Mouse (Mus musculus) heart, adult 2 months (tissue): ENCODE results near the gene Oaf. TPM values are rescaled to one million over a fixed set of nuclear protein-coding genes. Genes with fewer than 3 reads are reported as not detected.
A peak's percentile ranks its signal among the peaks of the same experiment; 100 is the strongest.

Experiments
- DNase-seq, 2 experiments: peaks; one replicate each; pipeline ENCODE4 v3.0.0; 2021
- H3K27ac ChIP-seq: fragments of 200-600 bp; 2 replicates; pipeline ENCODE4 v1.8.1; 2022
- H3K27me3 ChIP-seq: fragments of 200-500 bp; 2 replicates; pipeline ENCODE4 v1.6.1; 2012; ENCODE audit warnings: mild to moderate bottlenecking, low read length, inconsistent platforms, mixed read lengths; ENCODE audit not compliant: control insufficient read depth, insufficient read depth
- H3K36me3 ChIP-seq: fragments of 200-500 bp; 2 replicates; pipeline ENCODE4 v1.6.1; 2012; ENCODE audit warnings: low read length, inconsistent platforms; ENCODE audit not compliant: control insufficient read depth, insufficient read depth
- H3K4me1 ChIP-seq: fragments of 200-500 bp; 2 replicates; pipeline ENCODE4 v1.6.1; 2011; ENCODE audit warnings: low read length; ENCODE audit not compliant: control insufficient read depth, insufficient read depth
- H3K4me3 ChIP-seq: fragments of 200-600 bp; 2 replicates; pipeline ENCODE4 v1.8.1; 2022
- H3K79me2 ChIP-seq: fragments of 200-500 bp; replicated peaks from 2 replicates; pipeline ENCODE4 v1.6.1; 2012; ENCODE audit warnings: mild to moderate bottlenecking, inconsistent platforms, low read length, moderate library complexity, mixed read lengths; ENCODE audit not compliant: control insufficient read depth, insufficient read depth
- H3K9ac ChIP-seq: fragments of 200-500 bp; 2 replicates; pipeline ENCODE4 v1.6.1; 2012; ENCODE audit warnings: low read depth, mild to moderate bottlenecking, control low read depth, inconsistent platforms, low read length, mixed read lengths
- CTCF ChIP-seq: fragments of 200-600 bp; IDR thresholded peaks from 2 replicates; pipeline ENCODE4 v1.8.1; 2022; ENCODE audit warnings: antibody characterized with exemption, mild to moderate bottlenecking, moderate library complexity
- EP300 ChIP-seq: fragments of 200-500 bp; IDR thresholded peaks from 2 replicates; pipeline ENCODE4 v1.6.1; 2011; ENCODE audit warnings: low read depth, low read length, control low read depth; ENCODE audit not compliant: insufficient read depth
- POLR2A ChIP-seq: fragments of 200-500 bp; IDR thresholded peaks from 2 replicates; pipeline ENCODE4 v1.6.1; 2011; ENCODE audit warnings: mild to moderate bottlenecking, low read depth, low read length, control low read depth; ENCODE audit not compliant: insufficient read depth
- WGBS: fragments of 180-500 bp; shearing (Covaris S2); methylation state at CpG from one replicate; pipeline ENCODE4 v1.1.7; 2018; 5-methylcytosine and 5-hydroxymethylcytosine counted together
- intact Hi-C: fragments of 180-260 bp; cut with DNase I; formaldehyde crosslinking; loops from one replicate; pipeline ENCODE4 v1.15.1; 2025
- polyA plus RNA-seq: library from polyadenylated mRNA; depleted of rRNA; stranded (reverse); fragments of >200 nt; gene quantifications from 2 replicates; pipeline ENCODE4 v1.2.3, GENCODE M21; 2012
- total RNA-seq, 2 experiments: library from RNA; stranded (reverse); gene quantifications; 2 replicates each; pipeline ENCODE4 v1.2.3; 2021

The Oaf gene
- total and polyA plus RNA-seq, 3 experiments, result 6.8 to 15.1 (median 11.8) TPM

GRCm38 (mm10) chr9:43236106-43236505 lies 3.6 kb downstream of the Oaf start:
- intact Hi-C loops, result no loop called here
- no peaks in the 10 kb centered on the region for H3K36me3 ChIP-seq
- peak overlapping the region; percentile 17; the same call in 1 of the 2 replicates for H3K27ac ChIP-seq
- H3K27me3 ChIP-seq, result no peaks in the 10 kb centered on the region
- H3K4me1 ChIP-seq, result peaks cover 15% of the 10 kb centered on the region
- H3K4me3 ChIP-seq, result no peak overlapping the region
- no peaks in the 10 kb centered on the region for H3K79me2 ChIP-seq
- H3K9ac ChIP-seq, result no peak overlapping the region
- 94% methylated on average over 1 of the region's 1 CpGs for WGBS
- no peak for DNase-seq
- TF ChIP-seq CTCF (no peak), POLR2A (no peak), EP300 (no peak)

- Histone ChIP-seq H3K36me3 (no peaks in the 10 kb centered on the region), H3K79me2 (no peaks in the 10 kb centered on the region), H3K4me3 (no peak overlapping the region), H3K27me3 (no peaks in the 10 kb centered on the region), H3K27ac (no peak overlapping the region), H3K9ac (no peak overlapping the region), H3K4me1 (peaks cover 15% of the 10 kb centered on the region)
- DNase-seq, result no peak
- intact Hi-C loops, result no loop called here
- 70% methylated on average over 6 of the region's 6 CpGs for WGBS
- TF ChIP-seq CTCF (no peak), EP300 (no peak), POLR2A (no peak)
These were observed 4.4 kb downstream of the Oaf start for GRCm38 (mm10) chr9:43235336-43235735.

- DNase-seq, result no peak
- H3K36me3 ChIP-seq, result no peaks in the 10 kb centered on the region
- TF ChIP-seq POLR2A, result no peak
- no peak for TF ChIP-seq EP300
- TF ChIP-seq CTCF, result no peak
- no peak overlapping the region for H3K27ac ChIP-seq
- no peaks in the 10 kb centered on the region for H3K27me3 ChIP-seq
- no peak overlapping the region for H3K4me3 ChIP-seq
- 34% methylated on average over 5 of the region's 5 CpGs for WGBS
- H3K79me2 ChIP-seq, result no peaks in the 10 kb centered on the region
- peaks cover 15% of the 10 kb centered on the region for H3K4me1 ChIP-seq
- intact Hi-C loops, result no loop called here
- no peak overlapping the region for H3K9ac ChIP-seq
These were observed 5.2 kb downstream of the Oaf start for GRCm38 (mm10) chr9:43234496-43234895.

GRCm38 (mm10) chr9:43233515-43233914 lies 6.2 kb downstream of the Oaf start:
- Histone ChIP-seq H3K79me2 (no peaks in the 10 kb centered on the region), H3K27ac (0 out of 2 replicates have a peak overlapping the region, but pooled peaks have one; percentile 15), H3K27me3 (no peaks in the 10 kb centered on the region), H3K4me3 (no peak overlapping the region), H3K9ac (no peak overlapping the region), H3K36me3 (no peaks in the 10 kb centered on the region), H3K4me1 (peaks cover 15% of the 10 kb centered on the region)
- intact Hi-C loops, result no loop called here
- DNase-seq, result no peak
- 92% methylated on average over 1 of the region's 1 CpGs for WGBS
- TF ChIP-seq CTCF (no peak), POLR2A (no peak), EP300 (no peak)

GRCm38 (mm10) chr9:43233044-43233443 lies 6.7 kb downstream of the Oaf start:
- WGBS, result 57% methylated on average over 5 of the region's 5 CpGs
- Histone ChIP-seq H3K4me3 (no peak overlapping the region), H3K79me2 (no peaks in the 10 kb centered on the region), H3K36me3 (no peaks in the 10 kb centered on the region), H3K27me3 (no peaks in the 10 kb centered on the region), H3K9ac (no peak overlapping the region), H3K27ac (peak overlapping the region; percentile 15; the same call in 1 of the 2 replicates), H3K4me1 (peaks cover 15% of the 10 kb centered on the region)
- no peak for DNase-seq
- TF ChIP-seq EP300 (no peak), CTCF (no peak), POLR2A (no peak)
- intact Hi-C loops, result no loop called here

GRCm38 (mm10) chr9:43232286-43232685 lies 7.4 kb downstream of the Oaf start:
- H3K36me3 ChIP-seq, result no peaks in the 10 kb centered on the region
- no peak overlapping the region for H3K9ac ChIP-seq
- intact Hi-C loops, result no loop called here
- no peaks in the 10 kb centered on the region for H3K79me2 ChIP-seq
- no peak for DNase-seq
- H3K27ac ChIP-seq, result peak overlapping the region; percentile 51
- peaks cover 16% of the 10 kb centered on the region for H3K4me1 ChIP-seq
- 50% methylated on average over 5 of the region's 5 CpGs for WGBS
- H3K4me3 ChIP-seq, result no peak overlapping the region
- no peaks in the 10 kb centered on the region for H3K27me3 ChIP-seq
- TF ChIP-seq EP300, result no peak
